Mouse (Mus musculus): ENCODE data around the gene Spaca4. TPM values are rescaled to one million over a fixed set of nuclear protein-coding genes. Genes with fewer than 3 reads are reported as not detected.

Spaca4 gene
- polyA plus RNA-seq, 1 experiment = 0.38 TPM

DNA sequence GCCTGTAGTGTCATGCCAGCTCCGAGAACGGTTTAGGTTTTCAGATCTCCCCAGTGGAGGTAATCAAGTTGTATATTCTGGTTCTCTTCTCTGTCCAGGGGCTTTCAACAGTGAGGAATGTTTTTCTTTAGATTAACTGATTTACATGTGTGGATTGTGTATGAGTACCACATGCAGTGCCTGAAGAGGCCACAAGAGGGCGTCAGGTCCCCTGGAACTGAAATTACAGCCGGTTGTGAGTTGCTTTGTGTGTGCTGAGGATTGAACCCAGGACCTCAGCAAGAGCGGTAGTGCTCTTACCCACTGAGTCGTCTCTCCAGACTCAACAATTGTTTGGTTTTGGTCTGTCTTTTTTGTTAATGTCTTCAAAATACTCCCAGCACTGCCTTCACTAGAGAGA is 20.9 kb upstream of the Spaca4 start:
- no peaks in the 10 kb centered on the region for H3K27me3 ChIP-seq (ENCODE audit: control insufficient read depth, insufficient read depth, low read length)
- TF ChIP-seq POLR2A (IDR thresholded peaks at IDR 0.05; ENCODE audit: low read depth, low read length) (no peak), CTCF (IDR thresholded peaks at IDR 0.05; ENCODE audit: extremely low read depth, insufficient read length, insufficient replicate concordance, low read depth, low read length) (peak; percentile 72; the same call in 1 of the 2 replicates)
- H3K4me3 ChIP-seq (ENCODE audit: low read depth, low read length) = no peak overlapping the region
- 81% methylated on average over 6 of the region's 6 CpGs for WGBS
- peaks cover 30% of the 10 kb centered on the region for H3K4me1 ChIP-seq (ENCODE audit: control insufficient read depth, insufficient read depth, insufficient read length, low read length)
- no peak overlapping the region for H3K27ac ChIP-seq (ENCODE audit: insufficient read depth, low read depth, low read length)
- peaks cover 16% of the 10 kb centered on the region; the same call in 1 of the 2 replicates for H3K36me3 ChIP-seq (ENCODE audit: control insufficient read depth, insufficient read depth, low read length)

DNA sequence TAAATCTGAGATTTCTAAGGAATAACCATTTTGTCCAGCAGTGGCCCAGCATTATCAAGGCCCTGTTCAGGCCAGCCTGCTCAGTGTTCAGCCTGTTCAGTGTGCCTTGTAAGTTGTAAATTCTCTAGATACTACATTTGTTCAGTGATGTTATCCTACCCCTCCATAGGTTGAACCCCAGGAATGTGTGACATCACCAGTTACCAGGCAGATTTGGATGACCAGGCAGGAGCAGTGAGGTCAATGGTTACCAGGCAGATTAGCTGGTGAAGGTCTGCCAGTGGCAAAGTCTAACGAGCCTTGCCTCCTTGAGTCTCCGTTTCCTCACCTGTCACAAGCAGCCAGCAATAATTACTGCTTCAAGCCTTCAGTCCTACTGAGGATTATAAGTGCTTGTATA is 18.8 kb upstream of the Spaca4 start:
- no peaks in the 10 kb centered on the region for H3K27me3 ChIP-seq (ENCODE audit: control insufficient read depth, insufficient read depth, low read length)
- no peak overlapping the region for H3K27ac ChIP-seq (ENCODE audit: insufficient read depth, low read depth, low read length)
- H3K4me1 ChIP-seq (ENCODE audit: control insufficient read depth, insufficient read depth, insufficient read length, low read length) = peaks cover 12% of the 10 kb centered on the region; the same call in 1 of the 2 replicates
- H3K36me3 ChIP-seq (ENCODE audit: control insufficient read depth, insufficient read depth, low read length) = peaks cover 19% of the 10 kb centered on the region
- TF ChIP-seq POLR2A (IDR thresholded peaks at IDR 0.05; ENCODE audit: low read depth, low read length) (no peak), CTCF (IDR thresholded peaks at IDR 0.05; ENCODE audit: extremely low read depth, insufficient read length, insufficient replicate concordance, low read depth, low read length) (no peak)
- WGBS = 21% methylated on average over 2 of the region's 2 CpGs
- H3K4me3 ChIP-seq (ENCODE audit: low read depth, low read length) = no peak overlapping the region

DNA sequence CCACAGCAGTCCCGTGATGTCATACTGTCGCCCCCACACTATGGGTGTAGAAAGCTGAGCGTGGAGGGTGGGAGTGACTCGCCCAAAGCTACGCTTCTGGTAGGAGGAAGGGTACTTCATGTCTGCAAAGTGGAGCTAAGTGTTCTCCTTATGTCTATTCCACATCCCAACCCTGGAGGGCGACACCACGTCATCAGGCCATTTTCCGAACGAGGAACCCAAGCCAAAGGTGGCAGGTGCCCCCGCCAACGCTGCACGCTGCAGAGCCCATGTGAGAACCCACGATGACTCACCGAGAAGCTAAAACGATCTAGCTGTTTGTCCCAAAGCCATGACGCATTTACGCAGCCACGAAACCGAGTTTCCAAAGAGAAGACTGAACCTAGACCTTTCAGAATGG is 16.7 kb upstream of the Spaca4 start:
- H3K4me3 ChIP-seq (ENCODE audit: low read depth, low read length) = peak overlapping the region; percentile 55

DNA sequence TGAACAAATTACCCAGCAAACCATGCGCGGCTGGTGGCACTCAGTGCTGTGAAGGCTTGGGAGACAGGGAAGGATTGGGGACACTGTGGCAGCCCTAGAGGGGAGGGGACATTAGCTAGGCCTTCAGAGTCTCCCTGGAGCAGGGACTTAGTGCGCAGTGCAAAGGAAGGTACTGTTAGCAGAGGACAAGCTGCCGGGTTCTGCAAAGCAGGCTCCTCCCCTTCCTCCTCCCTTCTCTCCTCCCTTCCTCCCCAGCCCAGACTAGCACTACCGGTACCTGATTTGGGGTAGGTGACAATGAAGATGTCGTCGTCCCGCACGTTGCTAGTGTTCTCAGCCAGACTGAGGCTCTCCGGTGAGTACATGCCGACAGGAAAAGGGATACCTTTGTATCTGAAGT is 16.2 kb upstream of the Spaca4 start:
- H3K4me3 ChIP-seq (ENCODE audit: low read depth, low read length) = peak overlapping the region; percentile 55
- H3K27ac ChIP-seq (ENCODE audit: insufficient read depth, low read depth, low read length) = peak overlapping the region; percentile 42
- WGBS = 51% methylated on average over 11 of the region's 11 CpGs
- H3K27me3 ChIP-seq (ENCODE audit: control insufficient read depth, insufficient read depth, low read length) = no peaks in the 10 kb centered on the region
- H3K4me1 ChIP-seq (ENCODE audit: control insufficient read depth, insufficient read depth, insufficient read length, low read length) = 0 out of 2 replicates have a peak, but pooled peaks cover 6% of the 10 kb centered on the region
- 0 out of 2 replicates have a peak, but pooled peaks have one; percentile 10 for TF ChIP-seq POLR2A (IDR thresholded peaks at IDR 0.05; ENCODE audit: low read depth, low read length)
- no peak for TF ChIP-seq CTCF (IDR thresholded peaks at IDR 0.05; ENCODE audit: extremely low read depth, insufficient read length, insufficient replicate concordance, low read depth, low read length)
- peaks cover 17% of the 10 kb centered on the region for H3K36me3 ChIP-seq (ENCODE audit: control insufficient read depth, insufficient read depth, low read length)

More for the DNA sequence above, 16.7 kb upstream of the Spaca4 start:
- Histone ChIP-seq H3K36me3 (ENCODE audit: control insufficient read depth, insufficient read depth, low read length) (peaks cover 23% of the 10 kb centered on the region), H3K4me1 (ENCODE audit: control insufficient read depth, insufficient read depth, insufficient read length, low read length) (0 out of 2 replicates have a peak, but pooled peaks cover 6% of the 10 kb centered on the region), H3K27me3 (ENCODE audit: control insufficient read depth, insufficient read depth, low read length) (no peaks in the 10 kb centered on the region), H3K27ac (ENCODE audit: insufficient read depth, low read depth, low read length) (peak overlapping the region; percentile 3; the same call in 1 of the 2 replicates)
- TF ChIP-seq POLR2A (IDR thresholded peaks at IDR 0.05; ENCODE audit: low read depth, low read length) = no peak
- no peak for TF ChIP-seq CTCF (IDR thresholded peaks at IDR 0.05; ENCODE audit: extremely low read depth, insufficient read length, insufficient replicate concordance, low read depth, low read length)
- WGBS = 21% methylated on average over 19 of the region's 19 CpGs

DNA sequence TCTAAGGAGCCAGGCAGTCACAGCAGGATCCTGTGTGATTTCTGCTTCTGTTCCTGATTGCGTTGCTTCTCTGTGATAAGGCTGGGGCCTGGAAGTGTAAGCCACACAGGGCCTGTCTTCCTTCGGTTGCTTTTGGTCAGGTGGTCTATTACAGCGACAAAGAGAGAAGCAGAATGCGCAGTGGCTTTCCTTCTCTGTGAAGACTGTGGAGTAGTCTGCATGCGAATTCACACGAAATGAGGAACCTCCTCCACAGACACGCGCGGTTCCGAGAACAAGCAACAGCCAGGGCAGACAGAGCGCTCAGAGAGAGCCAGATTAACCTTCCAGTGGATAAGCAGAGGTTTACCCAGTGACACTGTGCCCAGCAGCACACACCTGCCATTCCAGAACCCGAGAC is 15.7 kb upstream of the Spaca4 start:
- WGBS = 85% methylated on average over 12 of the region's 12 CpGs
- peak overlapping the region; percentile 15 for H3K4me3 ChIP-seq (ENCODE audit: low read depth, low read length)
- no peak for TF ChIP-seq POLR2A (IDR thresholded peaks at IDR 0.05; ENCODE audit: low read depth, low read length)
- no peak for TF ChIP-seq CTCF (IDR thresholded peaks at IDR 0.05; ENCODE audit: extremely low read depth, insufficient read length, insufficient replicate concordance, low read depth, low read length)
- peak overlapping the region; percentile 42 for H3K27ac ChIP-seq (ENCODE audit: insufficient read depth, low read depth, low read length)
- H3K36me3 ChIP-seq (ENCODE audit: control insufficient read depth, insufficient read depth, low read length) = peaks cover 16% of the 10 kb centered on the region
- H3K27me3 ChIP-seq (ENCODE audit: control insufficient read depth, insufficient read depth, low read length) = no peaks in the 10 kb centered on the region
- H3K4me1 ChIP-seq (ENCODE audit: control insufficient read depth, insufficient read depth, insufficient read length, low read length) = 0 out of 2 replicates have a peak, but pooled peaks cover 6% of the 10 kb centered on the region

DNA sequence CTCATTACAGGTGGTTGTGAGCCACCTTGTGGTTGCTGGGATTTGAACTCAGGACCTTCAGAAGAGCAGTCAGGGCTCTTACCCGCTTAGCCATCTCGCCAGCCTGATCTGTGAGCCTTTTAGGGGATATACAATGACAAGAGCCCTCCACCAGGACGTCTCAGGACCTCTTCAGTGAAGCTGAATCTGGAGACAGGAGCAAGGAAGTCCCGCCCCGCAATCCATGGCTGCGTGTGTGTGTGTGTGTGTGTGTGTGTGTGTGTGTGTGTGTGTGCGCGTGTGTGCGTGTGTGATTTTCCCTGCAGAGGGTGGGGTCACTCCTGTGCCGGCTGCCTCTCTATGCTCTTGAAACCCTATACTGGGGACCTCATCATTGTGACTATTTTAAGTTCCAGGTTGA is 14.2 kb upstream of the Spaca4 start:
- Histone ChIP-seq H3K4me1 (ENCODE audit: control insufficient read depth, insufficient read depth, insufficient read length, low read length) (0 out of 2 replicates have a peak, but pooled peaks cover 5% of the 10 kb centered on the region), H3K36me3 (ENCODE audit: control insufficient read depth, insufficient read depth, low read length) (peaks cover 19% of the 10 kb centered on the region), H3K27ac (ENCODE audit: insufficient read depth, low read depth, low read length) (no peak overlapping the region), H3K4me3 (ENCODE audit: low read depth, low read length) (no peak overlapping the region), H3K27me3 (ENCODE audit: control insufficient read depth, insufficient read depth, low read length) (no peaks in the 10 kb centered on the region)
- 67% methylated on average over 10 of the region's 10 CpGs for WGBS
- no peak for TF ChIP-seq POLR2A (IDR thresholded peaks at IDR 0.05; ENCODE audit: low read depth, low read length)
- TF ChIP-seq CTCF (IDR thresholded peaks at IDR 0.05; ENCODE audit: extremely low read depth, insufficient read length, insufficient replicate concordance, low read depth, low read length) = no peak

DNA sequence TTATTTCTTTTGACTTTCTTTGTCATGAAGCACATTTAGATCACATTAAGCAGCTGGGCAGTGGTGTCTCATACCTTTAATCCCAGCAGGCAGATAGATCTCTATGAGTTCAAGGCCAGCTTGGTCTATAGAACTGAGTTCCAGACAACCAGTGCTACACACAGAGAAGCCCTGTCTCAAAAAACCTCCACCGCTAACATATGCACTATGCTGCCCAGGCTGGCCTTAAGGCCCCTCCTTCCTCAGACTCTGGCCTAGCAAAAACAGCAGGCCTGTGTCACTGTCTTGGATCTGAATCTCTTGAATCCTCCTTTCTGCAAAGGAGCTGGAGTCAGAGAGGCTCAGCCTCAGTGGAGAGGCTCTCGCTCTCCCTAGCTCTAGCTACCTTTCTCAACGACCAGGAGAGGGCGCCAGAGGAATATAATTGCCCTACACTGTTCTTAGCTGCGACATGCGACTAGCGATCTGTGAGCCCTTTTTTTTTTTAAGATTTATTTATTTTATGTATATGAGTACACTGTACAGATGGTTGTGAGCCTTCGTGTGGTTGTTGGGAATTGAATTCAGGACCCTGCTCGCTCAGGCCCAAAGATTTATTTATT is 13.7 kb upstream of the Spaca4 start:
- peak; percentile 82; the same call in 1 of the 2 replicates for TF ChIP-seq CTCF (IDR thresholded peaks at IDR 0.05; ENCODE audit: extremely low read depth, insufficient read length, insufficient replicate concordance, low read depth, low read length)
- no peak for TF ChIP-seq POLR2A (IDR thresholded peaks at IDR 0.05; ENCODE audit: low read depth, low read length)
- H3K27me3 ChIP-seq (ENCODE audit: control insufficient read depth, insufficient read depth, low read length) = no peaks in the 10 kb centered on the region
- WGBS = 10% methylated on average over 9 of the region's 9 CpGs

More for the DNA sequence above, 13.7 kb upstream of the Spaca4 start:
- 0 out of 2 replicates have a peak, but pooled peaks cover 5% of the 10 kb centered on the region for H3K4me1 ChIP-seq (ENCODE audit: control insufficient read depth, insufficient read depth, insufficient read length, low read length)
- H3K36me3 ChIP-seq (ENCODE audit: control insufficient read depth, insufficient read depth, low read length) = peaks cover 20% of the 10 kb centered on the region
- no peak overlapping the region for H3K4me3 ChIP-seq (ENCODE audit: low read depth, low read length)
- H3K27ac ChIP-seq (ENCODE audit: insufficient read depth, low read depth, low read length) = no peak overlapping the region

Measured in small intestine, adult 2 months (tissue).